Mouse (Mus musculus): ENCODE results near the gene Tex21. TPM values are rescaled to one million over a fixed set of nuclear protein-coding genes. Genes with fewer than 3 reads are reported as not detected.

Tex21 gene
- total and polyA plus RNA-seq, 2 experiments from 2014 or later, result not detected

GRCm38 (mm10) chr12:76262918-76263317 is 16.4 kb upstream of the Tex21 start:
- no peak for TF ChIP-seq CTCF (IDR thresholded peaks at IDR 0.05; ENCODE audit: low read depth)
- no peak for ATAC-seq
- H3K4me1 ChIP-seq (ENCODE audit: insufficient read depth, low read length), result no peaks in the 10 kb centered on the region
- no peaks in the 10 kb centered on the region for H3K27me3 ChIP-seq (ENCODE audit: insufficient read depth, low read length)
- no peak overlapping the region for H3K4me2 ChIP-seq (ENCODE audit: low read depth, low read length)
- H3K4me3 ChIP-seq (ENCODE audit: low read length), result no peak overlapping the region
- no peak overlapping the region for H3K9ac ChIP-seq (replicated peaks; ENCODE audit: low read length)
- no peak for DNase-seq (ENCODE audit: low spot score)
- H3K9me3 ChIP-seq (ENCODE audit: low read length), result no peaks in the 10 kb centered on the region
- H3K27ac ChIP-seq, result no peak overlapping the region
- 96% methylated on average over 4 of the region's 4 CpGs for WGBS
- no peaks in the 10 kb centered on the region for H3K36me3 ChIP-seq (ENCODE audit: insufficient read depth, low read length)

- no peak overlapping the region for H3K27ac ChIP-seq
Observed at GRCm38 (mm10) chr12:76261556-76261955, 15.0 kb upstream of the Tex21 start.

GRCm38 (mm10) chr12:76260673-76261072 is 14.1 kb upstream of the Tex21 start:
- Histone ChIP-seq H3K4me3 (ENCODE audit: low read length) (no peak overlapping the region), H3K9ac (replicated peaks; ENCODE audit: low read length) (no peak overlapping the region), H3K36me3 (ENCODE audit: insufficient read depth, low read length) (no peaks in the 10 kb centered on the region), H3K27me3 (ENCODE audit: insufficient read depth, low read length) (no peaks in the 10 kb centered on the region), H3K4me1 (ENCODE audit: insufficient read depth, low read length) (peaks cover 8% of the 10 kb centered on the region), H3K4me2 (ENCODE audit: low read depth, low read length) (no peak overlapping the region), H3K9me3 (ENCODE audit: low read length) (no peaks in the 10 kb centered on the region), H3K27ac (no peak overlapping the region)
- DNase-seq (ENCODE audit: low spot score), result no peak
- TF ChIP-seq CTCF (IDR thresholded peaks at IDR 0.05; ENCODE audit: low read depth), result no peak
- ATAC-seq, result no peak
- 93% methylated on average over 3 of the region's 3 CpGs for WGBS

More at GRCm38 (mm10) chr12:76261556-76261955, 15.0 kb upstream of the Tex21 start:
- no peak overlapping the region for H3K4me2 ChIP-seq (ENCODE audit: low read depth, low read length)
- no peak overlapping the region for H3K9ac ChIP-seq (replicated peaks; ENCODE audit: low read length)
- H3K4me3 ChIP-seq (ENCODE audit: low read length), result no peak overlapping the region
- DNase-seq (ENCODE audit: low spot score) (no peak), ATAC-seq (no peak)
- H3K27me3 ChIP-seq (ENCODE audit: insufficient read depth, low read length), result no peaks in the 10 kb centered on the region
- peaks cover under 1% of the 10 kb centered on the region; the same call in 1 of the 2 replicates for H3K4me1 ChIP-seq (ENCODE audit: insufficient read depth, low read length)
- WGBS, result 91% methylated on average over 4 of the region's 4 CpGs
- no peaks in the 10 kb centered on the region for H3K36me3 ChIP-seq (ENCODE audit: insufficient read depth, low read length)
- H3K9me3 ChIP-seq (ENCODE audit: low read length), result no peaks in the 10 kb centered on the region
- TF ChIP-seq CTCF (IDR thresholded peaks at IDR 0.05; ENCODE audit: low read depth), result no peak

GRCm38 (mm10) chr12:76256114-76256843 is 9.7 kb upstream of the Tex21 start:
- Histone ChIP-seq H3K36me3 (ENCODE audit: insufficient read depth, low read length) (no peaks in the 10 kb centered on the region), H3K9ac (replicated peaks; ENCODE audit: low read length) (peak overlapping the region; percentile 69), H3K4me2 (ENCODE audit: low read depth, low read length) (peak overlapping the region; percentile 76), H3K4me1 (ENCODE audit: insufficient read depth, low read length) (peaks cover 12% of the 10 kb centered on the region), H3K9me3 (ENCODE audit: low read length) (no peaks in the 10 kb centered on the region), H3K27ac (no peak overlapping the region), H3K4me3 (ENCODE audit: low read length) (peak overlapping the region; percentile 66), H3K27me3 (ENCODE audit: insufficient read depth, low read length) (no peaks in the 10 kb centered on the region)
- no peak for DNase-seq (ENCODE audit: low spot score)
- ATAC-seq, result no peak
- TF ChIP-seq CTCF (IDR thresholded peaks at IDR 0.05; ENCODE audit: low read depth), result no peak
- 9% methylated on average over 17 of the region's 17 CpGs for WGBS

GRCm38 (mm10) chr12:76255499-76255875 is 8.9 kb upstream of the Tex21 start:
- peak overlapping the region; percentile 76 for H3K4me2 ChIP-seq (ENCODE audit: low read depth, low read length)
- TF ChIP-seq CTCF (IDR thresholded peaks at IDR 0.05; ENCODE audit: low read depth), result peak; percentile 11; the same call in 1 of the 2 replicates
- H3K4me3 ChIP-seq (ENCODE audit: low read length), result peak overlapping the region; percentile 66
- H3K4me1 ChIP-seq (ENCODE audit: insufficient read depth, low read length), result peaks cover 12% of the 10 kb centered on the region
- H3K27me3 ChIP-seq (ENCODE audit: insufficient read depth, low read length), result no peaks in the 10 kb centered on the region
- H3K27ac ChIP-seq, result peak overlapping the region; percentile 94
- DNase-seq (ENCODE audit: low spot score) (no peak), ATAC-seq (no peak)
- H3K9me3 ChIP-seq (ENCODE audit: low read length), result no peaks in the 10 kb centered on the region
- no peaks in the 10 kb centered on the region for H3K36me3 ChIP-seq (ENCODE audit: insufficient read depth, low read length)
- WGBS, result 0% methylated on average over 11 of the region's 11 CpGs
- peak overlapping the region; percentile 69 for H3K9ac ChIP-seq (replicated peaks; ENCODE audit: low read length)

GRCm38 (mm10) chr12:76254725-76255498 is 8.4 kb upstream of the Tex21 start, which contains the start of gene Mthfd1:
Mthfd1 (plus strand) TSS chr12:76255298.
- Histone ChIP-seq H3K36me3 (ENCODE audit: insufficient read depth, low read length) (no peaks in the 10 kb centered on the region), H3K4me1 (ENCODE audit: insufficient read depth, low read length) (peaks cover 12% of the 10 kb centered on the region), H3K9me3 (ENCODE audit: low read length) (no peaks in the 10 kb centered on the region), H3K4me2 (ENCODE audit: low read depth, low read length) (peak within 1 kb of the TSS; percentile 76), H3K9ac (replicated peaks; ENCODE audit: low read length) (peak within 1 kb of the TSS; percentile 69), H3K4me3 (ENCODE audit: low read length) (peak within 1 kb of the TSS; percentile 66), H3K27ac (peak within 1 kb of the TSS; percentile 94), H3K27me3 (ENCODE audit: insufficient read depth, low read length) (no peaks in the 10 kb centered on the region)
- DNase-seq (ENCODE audit: low spot score), result peak; percentile 96
- ATAC-seq, result peak; percentile 100
- TF ChIP-seq CTCF (IDR thresholded peaks at IDR 0.05; ENCODE audit: low read depth), result no peak
- 2% methylated on average over 43 of the region's 43 CpGs for WGBS
